Mouse (Mus musculus) cerebellum, adult 2 months (tissue): ENCODE data around the gene Sbf2.

ENCODE experiments used
- CTCF ChIP-seq: fragments of 200-500 bp; IDR thresholded peaks from 2 replicates; pipeline ENCODE4 v1.5.1; 2011; ENCODE audit warnings: low read depth, mild to moderate bottlenecking, control low read depth, low read length, moderate library complexity, borderline replicate concordance; ENCODE audit not compliant: insufficient read depth
- POLR2A ChIP-seq: fragments of 200-500 bp; IDR thresholded peaks from 2 replicates; pipeline ENCODE4 v1.6.1; 2011; ENCODE audit warnings: low read length, control low read depth, borderline replicate concordance; ENCODE audit not compliant: insufficient read depth

DNA sequence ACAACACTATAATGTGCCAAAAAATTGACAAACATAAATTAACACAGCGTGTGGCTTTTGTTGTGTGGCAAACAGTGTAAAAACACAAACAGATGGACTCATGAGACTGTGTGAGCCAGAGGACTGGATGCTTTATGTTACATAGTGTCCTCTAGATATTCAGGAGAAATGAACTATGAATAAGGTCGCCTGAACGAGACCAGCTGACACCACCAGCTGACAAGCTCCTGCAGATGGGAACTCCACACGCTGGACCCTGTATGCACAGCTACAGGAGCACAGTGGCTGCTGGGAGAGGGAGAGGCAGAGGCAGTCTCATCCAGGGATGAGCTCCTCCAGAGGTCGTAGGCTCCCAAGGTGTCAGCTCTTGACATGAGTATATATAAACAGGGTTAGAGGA is 293.6 kb downstream of the Sbf2 start:
- TF ChIP-seq POLR2A = no peak
- TF ChIP-seq CTCF = no peak
